ENCODE assay signal across 23 mouse cellular contexts in the genomic region with DNA sequence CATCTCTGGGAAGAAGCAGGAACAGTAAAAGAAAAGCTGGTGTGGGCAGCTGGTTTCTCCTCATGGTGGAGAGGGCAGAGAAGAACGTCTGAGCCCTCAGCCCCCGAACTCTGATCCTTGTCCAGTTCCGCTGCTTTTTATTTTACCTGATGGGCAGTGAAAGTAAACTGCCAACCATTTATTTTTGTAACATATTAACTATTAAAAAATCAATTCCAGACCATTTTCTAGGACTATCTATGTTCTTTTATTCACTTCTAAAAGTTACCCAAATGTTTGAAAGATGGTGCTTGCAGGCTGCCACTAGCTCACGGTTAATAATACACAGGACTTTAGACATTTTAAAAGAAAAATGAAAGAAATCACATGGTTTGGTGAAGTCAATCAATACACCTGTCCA. TPM values are rescaled to one million over a fixed set of nuclear protein-coding genes. Genes with fewer than 3 reads are reported as not detected.
DNase-seq lines count a peak whose midpoint lies in the region; ATAC-seq and TF ChIP-seq lines count a peak whose summit lies in the region.
"Had no signal": no experiment of that assay in that cellular context is flagged by ENCODE, and none has a peak within 500 bp of the region (broad histone marks: within the 10 kb centered on the region; RNA-seq: fewer than 3 reads in every experiment).

A gene (minus strand): TSS at position 120 of the 400 bp plus-strand sequence.

- H3K4me1 ChIP-seq in erythroblast, embryonic 14.5 days (ENCODE audit: control insufficient read depth), result no peaks in the 10 kb centered on the region
- H3K4me1 ChIP-seq in stomach, embryonic 15.5 days, result no peaks in the 10 kb centered on the region
- no peaks in the 10 kb centered on the region for H3K4me1 ChIP-seq in stomach, postnatal 0 days (replicated peaks; ENCODE audit: control insufficient read depth, insufficient read depth)
- no peaks in the 10 kb centered on the region for H3K4me1 ChIP-seq in liver, embryonic 14.5 days (replicated peaks; ENCODE audit: control insufficient read depth in 2 of 2, insufficient read depth in 2 of 2, low read length in 1 of 2)
- H3K4me1 ChIP-seq in stomach, embryonic 16.5 days (ENCODE audit: control insufficient read depth, insufficient read depth, low read length), result 0 out of 2 replicates have a peak, but pooled peaks cover 4% of the 10 kb centered on the region
- H3K4me1 ChIP-seq: embryonic facial prominence, embryonic 12.5 days; forebrain, embryonic 13.5 days; hindbrain, embryonic 12.5 days had no signal

- no peak for TF ChIP-seq CTCF in stomach, postnatal 0 days (IDR thresholded peaks at IDR 0.05; ENCODE audit: low read depth)
- TF ChIP-seq CTCF in liver, embryonic 14.5 days (IDR thresholded peaks at IDR 0.05; ENCODE audit: low read depth), result no peak

- no peak within 1 kb of the TSS for H3K9ac ChIP-seq in stomach, embryonic 15.5 days
- no peak within 1 kb of the TSS for H3K9ac ChIP-seq in stomach, postnatal 0 days (ENCODE audit: low read length)
- no peak within 1 kb of the TSS for H3K9ac ChIP-seq in liver, embryonic 14.5 days (replicated peaks)
- H3K9ac ChIP-seq in stomach, embryonic 16.5 days (ENCODE audit: low read length), result no peak within 1 kb of the TSS
- H3K9ac ChIP-seq: embryonic facial prominence, embryonic 12.5 days; forebrain, embryonic 13.5 days; forebrain, postnatal 0 days; heart, embryonic 12.5 days; hindbrain, embryonic 12.5 days had no signal

- no peak for ATAC-seq in erythroblast, adult 5-6 weeks (replicated peaks; ENCODE audit: low FRiP score, poor library complexity, severe bottlenecking)
- ATAC-seq in stomach, embryonic 15.5 days (ENCODE audit: insufficient read depth, low FRiP score, low read depth), result no peak
- ATAC-seq in stomach, postnatal 0 days (ENCODE audit: low FRiP score, low TSS enrichment), result no peak
- no peak for ATAC-seq in liver, embryonic 14.5 days (ENCODE audit: insufficient read depth)
- ATAC-seq in stomach, embryonic 16.5 days (ENCODE audit: insufficient read depth, low FRiP score), result no peak
- ATAC-seq in CD4-positive, CD25-positive, alpha-beta regulatory T cell, adult 4 months, result no peak
- ATAC-seq: forebrain, embryonic 13.5 days; forebrain, postnatal 0 days; hindbrain, embryonic 16.5 days had no signal

- H3K9me3 ChIP-seq in erythroblast, embryonic 14.5 days (ENCODE audit: control insufficient read depth, low read length), result peaks cover 9% of the 10 kb centered on the region
- H3K9me3 ChIP-seq in stomach, embryonic 15.5 days, result no peaks in the 10 kb centered on the region
- no peaks in the 10 kb centered on the region for H3K9me3 ChIP-seq in stomach, postnatal 0 days (ENCODE audit: control insufficient read depth, low read length)
- no peaks in the 10 kb centered on the region for H3K9me3 ChIP-seq in liver, embryonic 14.5 days (ENCODE audit: control insufficient read depth, low read length)
- H3K9me3 ChIP-seq in stomach, embryonic 16.5 days (replicated peaks; ENCODE audit: control insufficient read depth, low read length), result 0 out of 2 replicates have a peak, but pooled peaks cover 2% of the 10 kb centered on the region
- H3K9me3 ChIP-seq: forebrain, embryonic 13.5 days had no signal

- TF ChIP-seq EP300 in stomach, postnatal 0 days (optimal IDR thresholded peaks at IDR 0.05), result no peak
- no peak for TF ChIP-seq EP300 in liver, embryonic 14.5 days (IDR thresholded peaks at IDR 0.05; ENCODE audit: low read depth)

- DNase-seq in stomach, postnatal 0 days (ENCODE audit: low spot score), result no peak
- no peak for DNase-seq in liver, embryonic 14.5 days (ENCODE audit: low read depth in 3 of 3, low spot score in 3 of 3)
- no peak for DNase-seq in retina, embryonic 14.5 days (ENCODE audit: low spot score)
- DNase-seq: cerebellum, adult 11-12 months; cerebellum, adult 9-10 months; cerebellum, postnatal 25 days; forebrain, postnatal 0 days; gastrocnemius, adult 2 months; gastrocnemius, postnatal 25 days; heart, postnatal 36 days had no signal

- no peak within 1 kb of the TSS for H3K4me2 ChIP-seq in stomach, embryonic 15.5 days
- H3K4me2 ChIP-seq in stomach, postnatal 0 days (replicated peaks; ENCODE audit: low read depth), result no peak within 1 kb of the TSS
- H3K4me2 ChIP-seq in liver, embryonic 14.5 days (ENCODE audit: low read depth), result 0 out of 2 replicates have a peak within 1 kb of the TSS, but pooled peaks have one; percentile 22
- no peak within 1 kb of the TSS for H3K4me2 ChIP-seq in stomach, embryonic 16.5 days (ENCODE audit: low read depth, low read length)
- H3K4me2 ChIP-seq: embryonic facial prominence, embryonic 12.5 days; forebrain, embryonic 13.5 days; heart, embryonic 12.5 days; hindbrain, embryonic 12.5 days had no signal

- peak within 1 kb of the TSS; percentile 21 for H3K4me3 ChIP-seq in erythroblast, embryonic 14.5 days (replicated peaks)
- H3K4me3 ChIP-seq in stomach, embryonic 15.5 days (replicated peaks), result no peak within 1 kb of the TSS
- H3K4me3 ChIP-seq in stomach, postnatal 0 days (ENCODE audit: low read depth, low read length), result no peak within 1 kb of the TSS
- H3K4me3 ChIP-seq in liver, embryonic 14.5 days (ENCODE audit: insufficient read depth in 1 of 2, low read depth in 2 of 2, low read length in 2 of 2), result peak within 1 kb of the TSS in 1 of 2 experiments; percentile 40; a peak in 2 of 4 replicates
- no peak within 1 kb of the TSS for H3K4me3 ChIP-seq in stomach, embryonic 16.5 days (replicated peaks; ENCODE audit: low read length)
- H3K4me3 ChIP-seq: embryonic facial prominence, embryonic 12.5 days; forebrain, embryonic 13.5 days; gastrocnemius, adult 2 months; heart, embryonic 12.5 days; hindbrain, embryonic 12.5 days had no signal

- WGBS in stomach, embryonic 15.5 days, result 73% methylated on average over 4 of the region's 4 CpGs
- WGBS in stomach, postnatal 0 days, result 68% methylated on average over 4 of the region's 4 CpGs
- WGBS in liver, embryonic 14.5 days (ENCODE audit: insufficient replicate concordance), result 62% methylated on average over 4 of the region's 4 CpGs
- 68% methylated on average over 4 of the region's 4 CpGs for WGBS in stomach, embryonic 16.5 days

- H3K36me3 ChIP-seq in erythroblast, embryonic 14.5 days (ENCODE audit: control insufficient read depth), result no peaks in the 10 kb centered on the region; the same call in 1 of the 2 replicates
- H3K36me3 ChIP-seq in stomach, embryonic 15.5 days, result no peaks in the 10 kb centered on the region
- no peaks in the 10 kb centered on the region for H3K36me3 ChIP-seq in stomach, postnatal 0 days (ENCODE audit: control insufficient read depth, insufficient read depth, low read length)
- H3K36me3 ChIP-seq in liver, embryonic 14.5 days (replicated peaks; ENCODE audit: control insufficient read depth, insufficient read depth, low read depth), result no peaks in the 10 kb centered on the region
- no peaks in the 10 kb centered on the region for H3K36me3 ChIP-seq in stomach, embryonic 16.5 days (ENCODE audit: control insufficient read depth, insufficient read depth, low read length)
- H3K36me3 ChIP-seq: embryonic facial prominence, embryonic 12.5 days; G1E; heart, embryonic 12.5 days; hindbrain, embryonic 12.5 days had no signal

- no peaks in the 10 kb centered on the region for H3K27me3 ChIP-seq in erythroblast, embryonic 14.5 days (ENCODE audit: control insufficient read depth)
- no peaks in the 10 kb centered on the region for H3K27me3 ChIP-seq in stomach, embryonic 15.5 days (replicated peaks)
- no peaks in the 10 kb centered on the region for H3K27me3 ChIP-seq in stomach, postnatal 0 days (ENCODE audit: control insufficient read depth, insufficient read depth, low read length)
- H3K27me3 ChIP-seq in liver, embryonic 14.5 days (ENCODE audit: control insufficient read depth, insufficient read depth, low read length), result no peaks in the 10 kb centered on the region
- no peaks in the 10 kb centered on the region for H3K27me3 ChIP-seq in stomach, embryonic 16.5 days (ENCODE audit: control insufficient read depth, insufficient read depth, low read length)
- H3K27me3 ChIP-seq: embryonic facial prominence, embryonic 12.5 days; forebrain, embryonic 13.5 days; heart, embryonic 12.5 days; hindbrain, embryonic 12.5 days had no signal

- H3K27ac ChIP-seq in stomach, embryonic 15.5 days, result no peak within 1 kb of the TSS
- H3K27ac ChIP-seq in stomach, postnatal 0 days (replicated peaks), result no peak within 1 kb of the TSS
- H3K27ac ChIP-seq in liver, embryonic 14.5 days, result no peak within 1 kb of the TSS; the same call in 1 of the 2 replicates
- H3K27ac ChIP-seq in stomach, embryonic 16.5 days (ENCODE audit: low read length), result no peak within 1 kb of the TSS
- H3K27ac ChIP-seq: embryonic facial prominence, embryonic 12.5 days; forebrain, embryonic 13.5 days; gastrocnemius, adult 2 months; hindbrain, embryonic 12.5 days had no signal

RNA-seq across cellular contexts. Expression of the gene that starts here (rescaled TPM):
- polyA plus RNA-seq in erythroblast, embryonic 14.5 days (2012), result 0.05 TPM in 1 of 2 replicates, not detected in the other
- total RNA-seq in erythroblast, adult 5-6 weeks (2015; ENCODE audit: low replicate concordance), result not detected in 2 replicates
- total RNA-seq in erythroblast, adult 5-6 weeks (2017; ENCODE audit: low replicate concordance), result not detected in 2 replicates
- 3.4 and 10.6 TPM in 2 replicates for polyA plus RNA-seq in stomach, embryonic 15.5 days (2015; fragmentation: Nextera tagmentation; extraction: Ambion mirVana)
- 1.5 and 3.1 TPM in 2 replicates for polyA plus RNA-seq in stomach, postnatal 0 days (2015; fragmentation: Nextera tagmentation; extraction: Ambion mirVana)
- 119 and 187 TPM in 2 replicates for polyA plus RNA-seq in liver, embryonic 14.5 days (2012; rRNA removed)
- 201 and 204 TPM in 2 replicates for polyA plus RNA-seq in liver, embryonic 14.5 days (2014; fragmentation: Nextera tagmentation; extraction: Ambion mirVana)
- polyA plus RNA-seq in stomach, embryonic 16.5 days (2015; fragmentation: Nextera tagmentation; extraction: Ambion mirVana), result 10.9 and 15.0 TPM in 2 replicates
- polyA plus RNA-seq in CD4-positive, CD25-positive, alpha-beta regulatory T cell, adult 4 months (2017; shearing (Covaris generic)), result under 1 TPM in 1 of 2 experiments, not detected in 1; 0.27 TPM
- total RNA-seq: forebrain, postnatal 0 days; gastrocnemius, adult 2 months; gastrocnemius, postnatal 25 days; granulocyte monocyte progenitor cell, adult 5-6 weeks had no signal
- polyA plus RNA-seq: cortical plate, adult 2 months; embryonic facial prominence, embryonic 12.5 days; forebrain, embryonic 13.5 days; forebrain, postnatal 0 days; G1E; hindbrain, embryonic 12.5 days had no signal
